Mouse (Mus musculus) mouse embryonic stem cell (cell line): ENCODE measurements at regions not wholly inside any gene's neighbourhood (a gene's known extent, or its start where the extent isn't known, plus 50 kb on each side); places are given as distances from the start of the nearest gene placed in this dataset.

Source experiments
- in situ Hi-C, 2 experiments: fragments of 300-500 bp; cut with MboI; formaldehyde crosslinking; loops; 1 replicate in 1 of 2; 3 replicates in 1 of 2; pipeline ENCODE4 v1.14.3; 2019 to 2020; ENCODE audit warnings: low sequenced_read_pairs in 2 of 2, low pct_unique_long_range_greater_than_20kb in 1 of 2, mixed read lengths in 1 of 2; ENCODE audit not compliant: unreplicated experiment in 1 of 2

- in situ Hi-C loops = no loop called here
Observed at GRCm38 (mm10) chr12:9337891-9338672, 231.8 kb upstream of the Osr1 start.

GRCm38 (mm10) chr12:9338801-9339231 is 231.1 kb upstream of the Osr1 start:
- in situ Hi-C loops = no loop called here

- in situ Hi-C loops = no loop called here
Observed at GRCm38 (mm10) chr12:9340769-9341168, 229.1 kb upstream of the Osr1 start.

GRCm38 (mm10) chr12:9345359-9345758 is 224.6 kb upstream of the Osr1 start:
- in situ Hi-C loops = no loop called here

- in situ Hi-C loops = no loop called here
Observed at GRCm38 (mm10) chr12:9355512-9355911, 214.4 kb upstream of the Osr1 start.

GRCm38 (mm10) chr12:9357856-9358255 is 212.1 kb upstream of the Osr1 start:
- in situ Hi-C loops = no loop called here

GRCm38 (mm10) chr12:9358872-9359271 is 211.0 kb upstream of the Osr1 start:
- in situ Hi-C loops = no loop called here

GRCm38 (mm10) chr12:9365931-9366330 is 204.0 kb upstream of the Osr1 start:
- in situ Hi-C loops = no loop called here

- in situ Hi-C loops = no loop called here
Observed at GRCm38 (mm10) chr12:9368682-9369081, 201.2 kb upstream of the Osr1 start.

GRCm38 (mm10) chr12:9401956-9402355 is 168.0 kb upstream of the Osr1 start:
- in situ Hi-C loops = loop anchor here in 1 of 2 experiments (25.0 kb wide), 1 partner anchor 340 kb away; no protein-coding TSS in a partner anchor

- in situ Hi-C loops = loop anchor here in 1 of 2 experiments (25.0 kb wide), 1 partner anchor 343 kb away; no protein-coding TSS in a partner anchor
Observed at GRCm38 (mm10) chr12:9404981-9405380, 164.9 kb upstream of the Osr1 start.

- in situ Hi-C loops = loop anchor here in 1 of 2 experiments (25.0 kb wide), 1 partner anchor 357 kb away; no protein-coding TSS in a partner anchor
Observed at GRCm38 (mm10) chr12:9419311-9419710, 150.6 kb upstream of the Osr1 start.

GRCm38 (mm10) chr12:9430656-9431055 is 139.3 kb upstream of the Osr1 start:
- in situ Hi-C loops = no loop called here

GRCm38 (mm10) chr12:9438575-9439161 is 131.2 kb upstream of the Osr1 start:
- in situ Hi-C loops = no loop called here

- in situ Hi-C loops = no loop called here
Observed at GRCm38 (mm10) chr12:9450620-9451019, 119.3 kb upstream of the Osr1 start.

- in situ Hi-C loops = no loop called here
Observed at GRCm38 (mm10) chr12:9460193-9460592, 109.7 kb upstream of the Osr1 start.

GRCm38 (mm10) chr12:9469655-9470470 is 100.1 kb upstream of the Osr1 start:
- in situ Hi-C loops = no loop called here

- in situ Hi-C loops = no loop called here
Observed at GRCm38 (mm10) chr12:9475836-9476235, 94.1 kb upstream of the Osr1 start.

GRCm38 (mm10) chr12:9478201-9478600 is 91.7 kb upstream of the Osr1 start:
- in situ Hi-C loops = no loop called here
